Mouse (Mus musculus): ENCODE measurements around the gene Zfp777. TPM values are rescaled to one million over a fixed set of nuclear protein-coding genes. Genes with fewer than 3 reads are reported as not detected.

Gene Zfp777
- total RNA-seq, 1 experiment = 18.2 TPM

DNA sequence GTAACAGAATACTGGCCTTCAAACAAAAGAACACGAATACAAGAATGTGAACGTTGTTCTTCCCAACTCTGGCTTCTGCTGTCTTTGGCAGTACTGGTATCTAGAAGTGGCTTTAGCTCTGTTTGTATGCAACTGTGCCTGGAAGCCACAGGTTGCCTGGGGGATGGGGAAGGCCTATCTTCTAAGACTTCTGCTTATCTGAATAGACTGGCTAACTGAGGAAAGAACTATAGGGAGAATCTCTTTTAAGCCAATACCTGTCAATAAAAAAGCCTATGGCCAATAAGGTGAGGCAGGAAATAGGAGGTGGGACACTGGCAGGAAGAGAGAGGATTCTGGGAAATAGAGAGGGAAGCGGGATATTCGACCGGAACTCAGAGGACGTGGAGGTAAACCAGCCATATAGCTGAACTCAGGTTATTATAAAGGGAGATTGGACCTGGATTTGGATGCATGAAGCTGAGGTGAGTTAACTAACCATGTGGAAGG is 16.9 kb upstream of the Zfp777 start:
- H3K36me3 ChIP-seq (ENCODE audit: control insufficient read depth, insufficient read depth, low read length, poor library complexity, severe bottlenecking) = peaks cover 9% of the 10 kb centered on the region

DNA sequence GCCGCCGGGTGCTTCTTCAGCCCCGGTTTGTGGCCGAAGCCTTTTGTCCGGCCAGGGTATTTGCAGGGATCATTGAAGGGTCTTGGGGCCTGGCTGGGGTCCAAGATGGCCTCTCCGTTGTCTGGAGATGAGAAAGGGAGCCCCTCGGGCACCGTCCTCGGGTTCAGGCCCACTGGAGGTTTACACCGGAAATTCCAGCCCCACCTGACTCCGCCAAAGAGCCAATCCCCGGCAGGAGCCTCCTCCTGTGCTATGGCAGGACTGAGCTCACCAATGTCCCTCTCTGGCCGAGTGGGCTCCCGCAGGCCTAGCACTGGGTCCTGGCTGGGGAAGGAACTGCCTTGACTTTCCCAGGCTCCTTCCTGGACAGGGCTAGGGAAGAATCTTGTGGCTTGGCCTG is 15.7 kb upstream of the Zfp777 start:
- TF ChIP-seq CHD2 (IDR thresholded peaks at IDR 0.05; ENCODE audit: low read depth, low read length) = no peak
- no peak for TF ChIP-seq ZNF384 (IDR thresholded peaks at IDR 0.05; ENCODE audit: low read depth, low read length)
- TF ChIP-seq ZC3H11A (IDR thresholded peaks at IDR 0.05; ENCODE audit: borderline replicate concordance, low read depth, low read length) = no peak
- no peak for TF ChIP-seq HCFC1 (IDR thresholded peaks at IDR 0.05; ENCODE audit: borderline replicate concordance, insufficient read depth, low read length)
- no peak for TF ChIP-seq MAFK (IDR thresholded peaks at IDR 0.05; ENCODE audit: insufficient read depth, low read depth, low read length)
- Histone ChIP-seq H3K9ac (ENCODE audit: insufficient read depth, low read depth, low read length, poor library complexity, severe bottlenecking) (peak overlapping the region; percentile 69), H3K9me3 (ENCODE audit: control insufficient read depth, insufficient read depth, low read depth, low read length) (no peaks in the 10 kb centered on the region), H3K4me3 (ENCODE audit: insufficient read depth in 1 of 2, low read depth in 1 of 2, low read length in 2 of 2, poor library complexity in 1 of 2, severe bottlenecking in 1 of 2) (peak overlapping the region; percentile 69 to 72), H3K27ac (ENCODE audit: insufficient read depth, low read depth, low read length, poor library complexity, severe bottlenecking) (no peak overlapping the region), H3K4me1 (ENCODE audit: control insufficient read depth in 2 of 2, insufficient read depth in 2 of 2, low read length in 2 of 2, poor library complexity in 1 of 2) (peaks cover 0 to 6% of the 10 kb centered on the region in 2 experiments; a peak in 3 of 4 replicates), H3K36me3 (ENCODE audit: control insufficient read depth, insufficient read depth, low read length, poor library complexity, severe bottlenecking) (peaks cover 9% of the 10 kb centered on the region)
- in situ Hi-C loops (cut with MboI; ENCODE audit: low sequenced_read_pairs in 2 of 2, unreplicated experiment in 2 of 2) = no loop called here
- DNase-seq (ENCODE audit: low read depth, low spot score) = no peak

More for the DNA sequence above, 16.9 kb upstream of the Zfp777 start:
- Histone ChIP-seq H3K4me3 (ENCODE audit: insufficient read depth in 1 of 2, low read depth in 1 of 2, low read length in 2 of 2, poor library complexity in 1 of 2, severe bottlenecking in 1 of 2) (peak overlapping the region; percentile 69 to 89), H3K9me3 (ENCODE audit: control insufficient read depth, insufficient read depth, low read depth, low read length) (no peaks in the 10 kb centered on the region), H3K27ac (ENCODE audit: insufficient read depth, low read depth, low read length, poor library complexity, severe bottlenecking) (no peak overlapping the region), H3K9ac (ENCODE audit: insufficient read depth, low read depth, low read length, poor library complexity, severe bottlenecking) (peak overlapping the region; percentile 76; the same call in 1 of the 2 replicates), H3K4me1 (ENCODE audit: control insufficient read depth in 2 of 2, insufficient read depth in 2 of 2, low read length in 2 of 2, poor library complexity in 1 of 2) (peaks cover 0 to 6% of the 10 kb centered on the region in 2 experiments; a peak in 3 of 4 replicates)
- in situ Hi-C loops (cut with MboI; ENCODE audit: low sequenced_read_pairs in 2 of 2, unreplicated experiment in 2 of 2) = no loop called here
- no peak for DNase-seq (ENCODE audit: low read depth, low spot score)
- TF ChIP-seq CHD2 (IDR thresholded peaks at IDR 0.05; ENCODE audit: low read depth, low read length) (no peak), ZC3H11A (IDR thresholded peaks at IDR 0.05; ENCODE audit: borderline replicate concordance, low read depth, low read length) (no peak), ZNF384 (IDR thresholded peaks at IDR 0.05; ENCODE audit: low read depth, low read length) (no peak), HCFC1 (IDR thresholded peaks at IDR 0.05; ENCODE audit: borderline replicate concordance, insufficient read depth, low read length) (no peak), MAFK (IDR thresholded peaks at IDR 0.05; ENCODE audit: insufficient read depth, low read depth, low read length) (no peak)

- peak overlapping the region; percentile 69 for H3K9ac ChIP-seq (ENCODE audit: insufficient read depth, low read depth, low read length, poor library complexity, severe bottlenecking)
- H3K4me1 ChIP-seq (ENCODE audit: control insufficient read depth in 2 of 2, insufficient read depth in 2 of 2, low read length in 2 of 2, poor library complexity in 1 of 2) = peaks cover 0 to 6% of the 10 kb centered on the region in 2 experiments; a peak in 3 of 4 replicates
- in situ Hi-C loops (cut with MboI; ENCODE audit: low sequenced_read_pairs in 2 of 2, unreplicated experiment in 2 of 2) = no loop called here
- TF ChIP-seq ZC3H11A (IDR thresholded peaks at IDR 0.05; ENCODE audit: borderline replicate concordance, low read depth, low read length) = no peak
- no peak for TF ChIP-seq CHD2 (IDR thresholded peaks at IDR 0.05; ENCODE audit: low read depth, low read length)
- TF ChIP-seq MAFK (IDR thresholded peaks at IDR 0.05; ENCODE audit: insufficient read depth, low read depth, low read length) = no peak
- TF ChIP-seq ZNF384 (IDR thresholded peaks at IDR 0.05; ENCODE audit: low read depth, low read length) = no peak
- TF ChIP-seq HCFC1 (IDR thresholded peaks at IDR 0.05; ENCODE audit: borderline replicate concordance, insufficient read depth, low read length) = no peak
- H3K4me3 ChIP-seq (ENCODE audit: insufficient read depth in 1 of 2, low read depth in 1 of 2, low read length in 2 of 2, poor library complexity in 1 of 2, severe bottlenecking in 1 of 2) = peak overlapping the region; percentile 69 to 72
- no peak overlapping the region for H3K27ac ChIP-seq (ENCODE audit: insufficient read depth, low read depth, low read length, poor library complexity, severe bottlenecking)
- H3K9me3 ChIP-seq (ENCODE audit: control insufficient read depth, insufficient read depth, low read depth, low read length) = no peaks in the 10 kb centered on the region
- H3K36me3 ChIP-seq (ENCODE audit: control insufficient read depth, insufficient read depth, low read length, poor library complexity, severe bottlenecking) = peaks cover 9% of the 10 kb centered on the region
- DNase-seq (ENCODE audit: low read depth, low spot score) = no peak
Measured at GRCm38 (mm10) chr6:48063940-48064339, 15.2 kb upstream of the Zfp777 start.

DNA sequence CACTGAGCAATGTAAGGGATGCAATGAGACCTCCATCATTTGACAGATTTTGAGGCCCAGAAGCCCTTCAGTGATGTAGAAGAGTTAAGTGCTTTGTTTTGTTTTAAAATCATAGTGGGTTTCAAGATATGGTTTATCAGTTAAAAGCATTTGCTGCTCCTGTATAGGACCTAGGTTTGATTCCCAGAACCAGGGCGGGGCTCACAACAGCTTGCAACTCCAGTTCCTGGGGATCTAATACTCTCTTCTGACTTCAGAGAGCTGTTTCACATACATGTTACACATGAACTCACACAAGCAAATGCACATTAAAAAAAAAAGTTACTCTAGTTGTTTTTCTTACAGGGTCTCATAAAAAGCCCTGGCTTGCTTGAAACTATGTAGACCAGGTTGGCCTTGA is 12.2 kb upstream of the Zfp777 start:
- DNase-seq (ENCODE audit: low read depth, low spot score) = no peak
- no peak for TF ChIP-seq MAFK (IDR thresholded peaks at IDR 0.05; ENCODE audit: insufficient read depth, low read depth, low read length)
- TF ChIP-seq ZNF384 (IDR thresholded peaks at IDR 0.05; ENCODE audit: low read depth, low read length) = no peak
- no peak overlapping the region for H3K9ac ChIP-seq (ENCODE audit: insufficient read depth, low read depth, low read length, poor library complexity, severe bottlenecking)
- no peak overlapping the region for H3K4me3 ChIP-seq (ENCODE audit: insufficient read depth in 1 of 2, low read depth in 1 of 2, low read length in 2 of 2, poor library complexity in 1 of 2, severe bottlenecking in 1 of 2)
- no peaks in the 10 kb centered on the region for H3K9me3 ChIP-seq (ENCODE audit: control insufficient read depth, insufficient read depth, low read depth, low read length)
- peaks cover 0 to 3% of the 10 kb centered on the region in 2 experiments; a peak in 3 of 4 replicates for H3K4me1 ChIP-seq (ENCODE audit: control insufficient read depth in 2 of 2, insufficient read depth in 2 of 2, low read length in 2 of 2, poor library complexity in 1 of 2)
- H3K36me3 ChIP-seq (ENCODE audit: control insufficient read depth, insufficient read depth, low read length, poor library complexity, severe bottlenecking) = no peaks in the 10 kb centered on the region; the same call in 1 of the 2 replicates
- H3K27ac ChIP-seq (ENCODE audit: insufficient read depth, low read depth, low read length, poor library complexity, severe bottlenecking) = no peak overlapping the region
- in situ Hi-C loops (cut with MboI; ENCODE audit: low sequenced_read_pairs in 2 of 2, unreplicated experiment in 2 of 2) = no loop called here

GRCm38 (mm10) chr6:48060421-48060820 is 11.7 kb upstream of the Zfp777 start:
- in situ Hi-C loops (cut with MboI; ENCODE audit: low sequenced_read_pairs in 2 of 2, unreplicated experiment in 2 of 2) = no loop called here
- no peaks in the 10 kb centered on the region for H3K9me3 ChIP-seq (ENCODE audit: control insufficient read depth, insufficient read depth, low read depth, low read length)
- H3K4me1 ChIP-seq (ENCODE audit: control insufficient read depth in 2 of 2, insufficient read depth in 2 of 2, low read length in 2 of 2, poor library complexity in 1 of 2) = peaks cover 0 to 3% of the 10 kb centered on the region in 2 experiments; a peak in 3 of 4 replicates
- H3K27ac ChIP-seq (ENCODE audit: insufficient read depth, low read depth, low read length, poor library complexity, severe bottlenecking) = no peak overlapping the region
- H3K9ac ChIP-seq (ENCODE audit: insufficient read depth, low read depth, low read length, poor library complexity, severe bottlenecking) = no peak overlapping the region
- no peaks in the 10 kb centered on the region; the same call in 1 of the 2 replicates for H3K36me3 ChIP-seq (ENCODE audit: control insufficient read depth, insufficient read depth, low read length, poor library complexity, severe bottlenecking)
- no peak overlapping the region for H3K4me3 ChIP-seq (ENCODE audit: insufficient read depth in 1 of 2, low read depth in 1 of 2, low read length in 2 of 2, poor library complexity in 1 of 2, severe bottlenecking in 1 of 2)
- TF ChIP-seq ZC3H11A (IDR thresholded peaks at IDR 0.05; ENCODE audit: borderline replicate concordance, low read depth, low read length) (no peak), CHD2 (IDR thresholded peaks at IDR 0.05; ENCODE audit: low read depth, low read length) (no peak), MAFK (IDR thresholded peaks at IDR 0.05; ENCODE audit: insufficient read depth, low read depth, low read length) (no peak), ZNF384 (IDR thresholded peaks at IDR 0.05; ENCODE audit: low read depth, low read length) (no peak), HCFC1 (IDR thresholded peaks at IDR 0.05; ENCODE audit: borderline replicate concordance, insufficient read depth, low read length) (no peak)
- no peak for DNase-seq (ENCODE audit: low read depth, low spot score)
